ENCODE assay signal across 8 mouse cellular contexts in the genomic region with DNA sequence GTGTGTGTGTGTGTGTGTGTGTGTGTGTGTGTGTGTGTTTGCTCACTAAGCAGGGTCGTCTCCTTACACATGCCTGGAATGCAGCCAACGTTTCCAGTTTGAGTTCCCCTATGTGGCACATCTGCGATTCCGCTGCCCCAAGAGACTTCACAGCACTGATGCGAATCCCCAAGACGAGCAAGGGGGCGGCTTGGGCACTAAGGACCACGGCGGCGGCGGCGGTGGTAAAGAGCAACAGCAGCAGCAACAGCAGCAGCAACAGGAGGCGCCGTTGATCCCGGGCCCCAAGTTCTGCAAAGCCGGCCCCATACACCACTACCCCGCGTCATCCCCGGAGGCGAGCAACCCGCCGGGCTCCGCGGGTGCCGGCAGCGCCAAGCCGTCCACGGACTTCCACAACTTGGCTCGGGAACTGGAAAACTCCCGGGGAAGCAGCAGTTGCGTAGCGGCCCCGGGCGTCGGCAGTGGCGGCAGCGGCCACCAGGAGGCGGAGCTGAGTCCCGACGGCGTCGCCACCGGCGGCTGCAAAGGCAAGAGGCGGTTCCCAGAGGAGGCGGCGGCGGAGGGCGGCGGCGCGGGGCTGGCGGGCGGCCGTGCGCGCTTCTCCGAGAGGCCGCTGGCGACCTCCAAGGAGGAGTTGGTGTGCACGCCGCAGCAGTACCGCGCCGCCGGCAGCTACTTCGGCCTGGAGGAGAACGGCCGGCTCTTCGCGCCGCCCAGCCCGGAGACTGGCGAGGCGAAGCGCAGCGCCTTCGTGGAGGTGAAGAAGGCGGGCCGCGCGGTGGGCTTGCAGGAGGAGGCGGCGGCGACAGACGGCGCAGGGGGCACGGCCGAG. TPM values are rescaled to one million over a fixed set of nuclear protein-coding genes. Genes with fewer than 3 reads are reported as not detected.
DNase-seq lines count a peak whose midpoint lies in the region; ATAC-seq and TF ChIP-seq lines count a peak whose summit lies in the region.

No protein-coding gene starts in this region.

- no peaks in the 10 kb centered on the region for H3K9me3 ChIP-seq in intestine, embryonic 15.5 days
- no peaks in the 10 kb centered on the region for H3K9me3 ChIP-seq in limb, embryonic 12.5 days
- no peaks in the 10 kb centered on the region for H3K9me3 ChIP-seq in midbrain, embryonic 13.5 days

- H3K4me2 ChIP-seq in intestine, embryonic 15.5 days (replicated peaks), result peak overlapping the region; percentile 98
- peak overlapping the region; percentile 90 for H3K4me2 ChIP-seq in limb, embryonic 12.5 days
- H3K4me2 ChIP-seq in midbrain, embryonic 13.5 days (replicated peaks), result peak overlapping the region; percentile 88

- H3K27me3 ChIP-seq in intestine, embryonic 15.5 days (replicated peaks), result peaks cover 89% of the 10 kb centered on the region
- peaks cover 91% of the 10 kb centered on the region for H3K27me3 ChIP-seq in limb, embryonic 12.5 days
- H3K27me3 ChIP-seq in midbrain, embryonic 13.5 days, result peaks cover 72% of the 10 kb centered on the region

- TF ChIP-seq CTCF in cortical plate, adult 2 months (IDR thresholded peaks at IDR 0.05; ENCODE audit: extremely low read depth, insufficient read depth, low read length), result peak; percentile 30; the same call in 1 of the 2 replicates

- peak overlapping the region; percentile 49 for H3K9ac ChIP-seq in intestine, embryonic 15.5 days
- H3K9ac ChIP-seq in limb, embryonic 12.5 days (replicated peaks), result peak overlapping the region; percentile 57; the same call in 1 of the 2 replicates
- H3K9ac ChIP-seq in midbrain, embryonic 13.5 days (replicated peaks), result peak overlapping the region; percentile 60

- 0 out of 2 replicates have a peak overlapping the region, but pooled peaks have one; percentile 60 for H3K27ac ChIP-seq in cortical plate, adult 2 months (ENCODE audit: insufficient read depth, low read length)
- no peak overlapping the region for H3K27ac ChIP-seq in intestine, embryonic 15.5 days
- H3K27ac ChIP-seq in limb, embryonic 12.5 days, result no peak overlapping the region
- peak overlapping the region; percentile 36 for H3K27ac ChIP-seq in midbrain, embryonic 13.5 days

- H3K36me3 ChIP-seq in intestine, embryonic 15.5 days, result no peaks in the 10 kb centered on the region
- H3K36me3 ChIP-seq in limb, embryonic 12.5 days, result no peaks in the 10 kb centered on the region
- no peaks in the 10 kb centered on the region for H3K36me3 ChIP-seq in midbrain, embryonic 13.5 days

- peak; percentile 87 for ATAC-seq in intestine, embryonic 15.5 days
- peak; percentile 45; the same call in 1 of the 2 replicates for ATAC-seq in limb, embryonic 12.5 days (ENCODE audit: insufficient number of reproducible peaks, insufficient read depth, low FRiP score, low TSS enrichment, low read depth)
- peak; percentile 46 for ATAC-seq in midbrain, embryonic 13.5 days

- under 1% methylated on average over 88 of the region's 89 CpGs for WGBS in intestine, embryonic 15.5 days
- under 1% methylated on average over 79 of the region's 89 CpGs for WGBS in limb, embryonic 12.5 days
- WGBS in midbrain, embryonic 13.5 days, result under 1% methylated on average over 67 of the region's 89 CpGs

- TF ChIP-seq POLR2A in cortical plate, adult 2 months (IDR thresholded peaks at IDR 0.05; ENCODE audit: extremely low read depth, insufficient read depth, low read length), result no peak

- H3K4me1 ChIP-seq in cortical plate, adult 2 months (ENCODE audit: control insufficient read depth, insufficient read depth, low read length), result no peaks in the 10 kb centered on the region; the same call in 1 of the 2 replicates
- H3K4me1 ChIP-seq in intestine, embryonic 15.5 days (replicated peaks), result peaks cover 24% of the 10 kb centered on the region
- H3K4me1 ChIP-seq in limb, embryonic 12.5 days (replicated peaks), result peaks cover 32% of the 10 kb centered on the region
- H3K4me1 ChIP-seq in midbrain, embryonic 13.5 days (replicated peaks), result peaks cover 71% of the 10 kb centered on the region

- H3K4me3 ChIP-seq in cortical plate, adult 2 months (ENCODE audit: insufficient read depth, low read length), result peak overlapping the region; percentile 36
- H3K4me3 ChIP-seq in intestine, embryonic 15.5 days (replicated peaks), result peak overlapping the region; percentile 61
- H3K4me3 ChIP-seq in limb, embryonic 12.5 days (replicated peaks), result peak overlapping the region; percentile 56
- peak overlapping the region; percentile 55 for H3K4me3 ChIP-seq in midbrain, embryonic 13.5 days (replicated peaks)

- DNase-seq in adrenal gland, adult 8-10 months, result peak; percentile 61
- peak; percentile 84 to 90 for DNase-seq in gastrocnemius, postnatal 4 days (ENCODE audit: low spot score in 2 of 2)
- peak; percentile 44 for DNase-seq in spleen, adult 12 weeks (ENCODE audit: low spot score)
- DNase-seq in adipocyte (ENCODE audit: low spot score), result no peak

RNA-seq across cellular contexts. Expression of gene Prdm8, which starts 18.2 kb away (rescaled TPM):
- total RNA-seq in adrenal gland, adult 8-10 months (2022), result under 1 TPM in 3 of 4 experiments, not detected in 1; 0.11 to 0.15 (median 0.12) TPM
- 19.9 and 23.2 TPM in 2 replicates for polyA plus RNA-seq in cortical plate, adult 2 months (2012; rRNA removed)
- total RNA-seq in gastrocnemius, postnatal 4 days (2021), result 1 to 10 TPM; 2.5 to 3.1 TPM
- 0.13 TPM in 1 of 2 replicates, not detected in the other for polyA plus RNA-seq in intestine, embryonic 15.5 days (2015; fragmentation: Nextera tagmentation; extraction: Ambion mirVana)
- 0.18 TPM in 2 replicates for polyA plus RNA-seq in limb, embryonic 12.5 days (2016; fragmentation: Nextera tagmentation; extraction: Ambion mirVana)
- 2.0 and 2.5 TPM in 2 replicates for polyA plus RNA-seq in midbrain, embryonic 13.5 days (2015; fragmentation: Nextera tagmentation; extraction: Ambion mirVana)

Comparison
In these comparisons a context has a peak if more than half of its experiments do, and no peak if none do; other contexts are left out.
1. H3K27ac ChIP-seq: peak in cortical plate, adult 2 months (single experiment) and midbrain, embryonic 13.5 days (single experiment); none in intestine, embryonic 15.5 days (single experiment) and limb, embryonic 12.5 days (single experiment).
2. Peak in every context shown above with its lines, with median percentiles within 50 percentile points of each other: H3K4me3 ChIP-seq, ATAC-seq, H3K4me2 ChIP-seq and H3K9ac ChIP-seq.